Mouse (Mus musculus) megakaryocyte, embryonic 14.5 days (primary cell): ENCODE measurements around the gene Gm11549.

Experiments
- FLI1 ChIP-seq: IDR thresholded peaks from 2 replicates; pipeline ENCODE4 v1.6.1; 2012; ENCODE audit warnings: low read length, inconsistent platforms, mixed read lengths
- GATA1 ChIP-seq: IDR thresholded peaks from 3 replicates; pipeline ENCODE4 v1.6.1; 2012; ENCODE audit warnings: mixed read lengths, low read length, inconsistent platforms, borderline replicate concordance

GRCm38 (mm10) chr3:36492716-36493391, 28.8 kb downstream of the Gm11549 start:
- TF ChIP-seq GATA1 (no peak), FLI1 (no peak)
